Mouse (Mus musculus) hindbrain, embryonic 10.5 days (tissue): ENCODE results near the gene Mlh1. TPM values are rescaled to one million over a fixed set of nuclear protein-coding genes. Genes with fewer than 3 reads are reported as not detected.
A peak's percentile ranks its signal among the peaks of the same experiment; 100 is the strongest.

Experiments
- DNase-seq: peaks from one replicate; pipeline ENCODE4 v3.0.0-alpha.2; 2017; ENCODE audit warnings: low spot score
- H3K27ac ChIP-seq: fragments of 300-500 bp; sonication (generic); 2 replicates; pipeline ENCODE4 v1.5.1; 2016; ENCODE audit warnings: mild to moderate bottlenecking, moderate library complexity
- H3K27me3 ChIP-seq: fragments of 300-500 bp; sonication (generic); 2 replicates; pipeline ENCODE4 v1.6.1; 2016; ENCODE audit warnings: mild to moderate bottlenecking; ENCODE audit not compliant: poor library complexity, insufficient read depth, severe bottlenecking
- H3K36me3 ChIP-seq: fragments of 300-500 bp; sonication (generic); 2 replicates; pipeline ENCODE4 v1.6.1; 2016; ENCODE audit warnings: mild to moderate bottlenecking, moderate library complexity
- H3K4me1 ChIP-seq: fragments of 300-500 bp; sonication (generic); replicated peaks from 2 replicates; pipeline ENCODE4 v1.6.1; 2016; ENCODE audit warnings: mild to moderate bottlenecking
- H3K4me3 ChIP-seq: fragments of 300-500 bp; sonication (generic); 2 replicates; pipeline ENCODE4 v1.5.1; 2016; ENCODE audit warnings: mild to moderate bottlenecking, moderate library complexity
- H3K9me3 ChIP-seq: fragments of 300-500 bp; sonication (generic); 2 replicates; pipeline ENCODE4 v1.6.1; 2016; ENCODE audit warnings: mild to moderate bottlenecking, moderate library complexity
- WGBS: fragments of 180-500 bp; shearing (Covaris S2); methylation state at CpG from one replicate; pipeline ENCODE4 v1.1.7; 2016; 5-methylcytosine and 5-hydroxymethylcytosine counted together
- polyA plus RNA-seq: library from polyadenylated mRNA; unstranded; fragments of >200 nt; fragmentation: Nextera tagmentation; extraction: Ambion mirVana; gene quantifications from 2 replicates; pipeline ENCODE4 v1.2.1, GENCODE M21; 2016

Gene Mlh1
- polyA plus RNA-seq, 1 experiment from 2014 or later, result 41.0 TPM

- no peak for DNase-seq
- Histone ChIP-seq H3K36me3 (peaks cover 54% of the 10 kb centered on the region), H3K27ac (no peak overlapping the region), H3K4me1 (peaks cover 55% of the 10 kb centered on the region), H3K9me3 (no peaks in the 10 kb centered on the region), H3K27me3 (no peaks in the 10 kb centered on the region), H3K4me3 (peak overlapping the region; percentile 87; the same call in 1 of the 2 replicates)
- WGBS, result 88% methylated on average over 1 of the region's 1 CpGs
Observed at GRCm38 (mm10) chr9:111273958-111274357, 2.4 kb upstream of the Mlh1 start.

- Histone ChIP-seq H3K9me3 (no peaks in the 10 kb centered on the region), H3K36me3 (peaks cover 47% of the 10 kb centered on the region), H3K4me1 (peaks cover 55% of the 10 kb centered on the region), H3K4me3 (peak overlapping the region; percentile 87), H3K27ac (no peak overlapping the region), H3K27me3 (no peaks in the 10 kb centered on the region)
- DNase-seq, result no peak
- 81% methylated on average over 15 of the region's 15 CpGs for WGBS
Observed at GRCm38 (mm10) chr9:111272996-111273785, 1.6 kb upstream of the Mlh1 start.

GRCm38 (mm10) chr9:111272356-111272755, 765 bp upstream of the Mlh1 start:
- Histone ChIP-seq H3K4me3 (peak overlapping the region; percentile 87), H3K9me3 (no peaks in the 10 kb centered on the region), H3K27me3 (no peaks in the 10 kb centered on the region), H3K27ac (peak overlapping the region; percentile 96), H3K4me1 (peaks cover 55% of the 10 kb centered on the region), H3K36me3 (peaks cover 46% of the 10 kb centered on the region)
- DNase-seq, result no peak
- WGBS, result 14% methylated on average over 19 of the region's 19 CpGs

GRCm38 (mm10) chr9:111271056-111271433, 546 bp downstream of the Mlh1 start:
- H3K36me3 ChIP-seq, result peaks cover 46% of the 10 kb centered on the region
- H3K27ac ChIP-seq, result peak overlapping the region; percentile 96
- H3K4me3 ChIP-seq, result peak overlapping the region; percentile 87
- H3K9me3 ChIP-seq, result no peaks in the 10 kb centered on the region
- DNase-seq, result no peak
- H3K27me3 ChIP-seq, result no peaks in the 10 kb centered on the region
- 1% methylated on average over 32 of the region's 32 CpGs for WGBS
- H3K4me1 ChIP-seq, result peaks cover 48% of the 10 kb centered on the region

GRCm38 (mm10) chr9:111270606-111271005, 985 bp downstream of the Mlh1 start:
- Histone ChIP-seq H3K4me3 (peak overlapping the region; percentile 87), H3K4me1 (peaks cover 43% of the 10 kb centered on the region), H3K9me3 (no peaks in the 10 kb centered on the region), H3K36me3 (peaks cover 45% of the 10 kb centered on the region), H3K27ac (peak overlapping the region; percentile 96), H3K27me3 (no peaks in the 10 kb centered on the region)
- no peak for DNase-seq
- 18% methylated on average over 5 of the region's 5 CpGs for WGBS

- Histone ChIP-seq H3K36me3 (peaks cover 48% of the 10 kb centered on the region), H3K4me1 (peaks cover 18% of the 10 kb centered on the region), H3K27me3 (no peaks in the 10 kb centered on the region), H3K27ac (no peak overlapping the region), H3K9me3 (no peaks in the 10 kb centered on the region), H3K4me3 (no peak overlapping the region)
- no peak for DNase-seq
- WGBS, result 97% methylated on average over 2 of the region's 2 CpGs
Observed at GRCm38 (mm10) chr9:111267998-111268397, 3.6 kb downstream of the Mlh1 start.

GRCm38 (mm10) chr9:111261356-111261755, 10.2 kb downstream of the Mlh1 start:
- DNase-seq, result no peak
- 95% methylated on average over 4 of the region's 4 CpGs for WGBS

GRCm38 (mm10) chr9:111260360-111260985, 11.1 kb downstream of the Mlh1 start:
- WGBS, result 69% methylated on average over 1 of the region's 1 CpGs
- Histone ChIP-seq H3K27ac (no peak overlapping the region), H3K4me3 (no peak overlapping the region), H3K9me3 (no peaks in the 10 kb centered on the region), H3K27me3 (no peaks in the 10 kb centered on the region), H3K4me1 (no peaks in the 10 kb centered on the region), H3K36me3 (peaks cover 90% of the 10 kb centered on the region)
- no peak for DNase-seq

More at GRCm38 (mm10) chr9:111261356-111261755, 10.2 kb downstream of the Mlh1 start:
- no peaks in the 10 kb centered on the region for H3K9me3 ChIP-seq
- no peak overlapping the region for H3K27ac ChIP-seq
- H3K36me3 ChIP-seq, result peaks cover 88% of the 10 kb centered on the region
- H3K4me1 ChIP-seq, result no peaks in the 10 kb centered on the region
- no peaks in the 10 kb centered on the region for H3K27me3 ChIP-seq
- H3K4me3 ChIP-seq, result no peak overlapping the region

GRCm38 (mm10) chr9:111252161-111252869, 19.3 kb downstream of the Mlh1 start:
- WGBS, result 81% methylated on average over 7 of the region's 7 CpGs
- Histone ChIP-seq H3K27ac (no peak overlapping the region), H3K4me1 (no peaks in the 10 kb centered on the region), H3K36me3 (peaks cover 97% of the 10 kb centered on the region), H3K4me3 (no peak overlapping the region), H3K27me3 (no peaks in the 10 kb centered on the region), H3K9me3 (no peaks in the 10 kb centered on the region)
- DNase-seq, result no peak

GRCm38 (mm10) chr9:111247682-111248246, 23.8 kb downstream of the Mlh1 start:
- Histone ChIP-seq H3K36me3 (peaks cover 83% of the 10 kb centered on the region), H3K9me3 (no peaks in the 10 kb centered on the region), H3K27ac (no peak overlapping the region), H3K4me3 (no peak overlapping the region), H3K4me1 (no peaks in the 10 kb centered on the region), H3K27me3 (no peaks in the 10 kb centered on the region)
- no peak for DNase-seq
- WGBS, result 89% methylated on average over 3 of the region's 3 CpGs

- Histone ChIP-seq H3K9me3 (no peaks in the 10 kb centered on the region), H3K36me3 (peaks cover 74% of the 10 kb centered on the region), H3K4me1 (no peaks in the 10 kb centered on the region), H3K4me3 (no peak overlapping the region), H3K27ac (no peak overlapping the region), H3K27me3 (no peaks in the 10 kb centered on the region)
- DNase-seq, result no peak
- 84% methylated on average over 6 of the region's 6 CpGs for WGBS
Observed at GRCm38 (mm10) chr9:111245546-111245945, 26.0 kb downstream of the Mlh1 start.

GRCm38 (mm10) chr9:111243384-111243783, 28.2 kb downstream of the Mlh1 start:
- 91% methylated on average over 6 of the region's 6 CpGs for WGBS
- Histone ChIP-seq H3K4me1 (no peaks in the 10 kb centered on the region), H3K4me3 (no peak overlapping the region), H3K36me3 (peaks cover 74% of the 10 kb centered on the region), H3K27me3 (no peaks in the 10 kb centered on the region), H3K9me3 (no peaks in the 10 kb centered on the region), H3K27ac (no peak overlapping the region)
- no peak for DNase-seq
